Mouse (Mus musculus) G1E (cell line): Measurements from ENCODE around the gene Gm7982. TPM values are rescaled to one million over a fixed set of nuclear protein-coding genes. Genes with fewer than 3 reads are reported as not detected.
"Not testable (repeated sequence)": the region's sequence is repeated elsewhere in the genome, so short reads cannot be mapped to it uniquely, and the experiment has no call there.

ENCODE experiments used
- ATAC-seq: 2 replicates; pipeline ENCODE4 v1.8.0; 2016; ENCODE audit warnings: mild to moderate bottlenecking; ENCODE audit not compliant: insufficient number of reproducible peaks, poor library complexity, low FRiP score, severe bottlenecking; ENCODE audit errors: extremely low read depth
- DNase-seq: peaks from one replicate; pipeline ENCODE4 v3.0.0; 2012; ENCODE audit warnings: low spot score
- H3K27me3 ChIP-seq: 2 replicates; pipeline ENCODE4 v1.6.1; 2012; ENCODE audit warnings: mild to moderate bottlenecking, low read length, inconsistent platforms; ENCODE audit not compliant: insufficient read depth
- H3K36me3 ChIP-seq: replicated peaks from 2 replicates; pipeline ENCODE3; 2012; ENCODE audit warnings: mild to moderate bottlenecking, inconsistent platforms
- H3K4me1 ChIP-seq: 2 replicates; pipeline ENCODE4 v1.6.1; 2012; ENCODE audit warnings: low read depth, low read length, inconsistent platforms, mixed read lengths; ENCODE audit not compliant: insufficient read depth
- H3K4me3 ChIP-seq: 2 replicates; pipeline ENCODE4 v1.5.1; 2012; ENCODE audit warnings: low read depth, mild to moderate bottlenecking, inconsistent platforms, low read length, moderate library complexity, mixed read lengths
- H3K9me3 ChIP-seq: replicated peaks from 2 replicates; pipeline ENCODE4 v1.6.1; 2012; ENCODE audit warnings: inconsistent platforms
- polyA plus RNA-seq: library from polyadenylated mRNA; stranded (reverse); fragments of >175 nt; gene quantifications from 2 replicates; pipeline ENCODE4 v1.2.3, GENCODE M21; 2012
- total RNA-seq, 2 experiments: library from RNA; stranded (forward) in 1 of 2; stranded (reverse) in 1 of 2; fragments of 200-1000 nt in 1 of 2; fragments of >200 nt in 1 of 2; fragmentation: Nextera tagmentation in 1 of 2; gene quantifications; 2 replicates each; pipeline ENCODE4 v1.2.3; 2014 to 2017

Gene Gm7982
- total RNA-seq (2014; fragmentation: Nextera tagmentation) (not detected in 2 replicates), total RNA-seq (2017) (0.11 TPM in 1 of 2 replicates, not detected in the other), polyA plus RNA-seq (not detected in 2 replicates)

- not testable (repeated sequence) for H3K4me1 ChIP-seq, H3K27me3 ChIP-seq, DNase-seq, H3K36me3 ChIP-seq, H3K9me3 ChIP-seq, H3K4me3 ChIP-seq, ATAC-seq
Measured at GRCm38 (mm10) chr5:95741714-95742113, at the start of gene Gm7982. Gm7982 (plus strand) TSS chr5:95742014.

DNA sequence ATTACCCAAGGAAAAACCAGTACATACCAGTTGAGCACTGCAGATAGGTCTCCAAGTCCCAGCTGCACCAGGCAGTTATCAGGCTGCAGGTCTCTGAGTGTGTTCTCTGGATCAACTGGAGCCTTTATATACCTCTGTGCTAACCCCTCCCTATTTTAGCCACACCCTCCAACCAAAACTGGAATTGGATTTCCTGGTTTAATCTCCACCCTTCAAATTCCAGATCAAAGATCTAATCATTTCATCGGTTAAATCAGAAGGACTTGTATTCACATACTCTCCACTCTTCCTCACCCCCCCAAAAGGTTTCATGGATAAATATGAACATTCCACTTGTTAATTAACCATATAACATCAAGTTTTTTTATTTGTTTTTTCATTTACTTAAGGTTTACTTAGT lies 5.7 kb upstream of the Gm7982 start, which contains the start of gene Gm7978:
Gene Gm7978, minus strand, starts transcription at position 101 of the 400 bp plus-strand sequence.
- H3K9me3 ChIP-seq, ATAC-seq, H3K4me3 ChIP-seq, H3K4me1 ChIP-seq, H3K36me3 ChIP-seq, H3K27me3 ChIP-seq, DNase-seq: not testable (repeated sequence)

DNA sequence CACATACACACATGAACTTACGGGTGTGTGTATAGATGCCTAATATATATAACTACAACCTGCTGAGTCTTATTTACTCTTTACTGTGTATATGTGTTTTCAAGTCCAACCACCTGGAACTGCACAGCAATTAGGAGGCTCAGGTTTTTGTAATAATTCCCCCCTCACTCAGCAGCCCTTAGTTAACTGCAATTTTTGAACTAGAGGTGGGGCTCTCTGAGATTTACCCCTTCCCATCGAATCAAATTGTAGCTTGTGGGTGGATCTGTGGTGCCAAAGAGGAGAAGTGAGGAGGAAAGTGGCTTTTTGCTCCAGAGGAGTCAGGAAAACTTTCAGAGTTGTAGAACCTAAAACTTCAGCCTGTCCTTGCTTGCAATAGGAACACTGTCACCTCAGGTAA lies 33.9 kb downstream of the Gm7982 start, which contains the start of gene E330014E10Rik:
Gene E330014E10Rik, plus strand, starts transcription at position 301 of the 400 bp plus-strand sequence.
- not testable (repeated sequence) for DNase-seq, ATAC-seq, H3K9me3 ChIP-seq, H3K27me3 ChIP-seq, H3K36me3 ChIP-seq, H3K4me3 ChIP-seq, H3K4me1 ChIP-seq

Other genes with a start within 250 kb of the Gm7982 start
- not detected in 2 replicates for gene Gm3286, start 231.3 kb upstream of the Gm7982 start, total RNA-seq (2014; fragmentation: Nextera tagmentation)
- 0.38 TPM in 1 of 2 replicates, not detected in the other for gene Gm3286, start 231.3 kb upstream of the Gm7982 start, total RNA-seq (2017)
- gene Gm3286, start 231.3 kb upstream of the Gm7982 start, polyA plus RNA-seq = not detected in 2 replicates
- gene Gm7971, start 147.1 kb upstream of the Gm7982 start, total RNA-seq (2014; fragmentation: Nextera tagmentation) = not detected in 2 replicates
- gene Gm7971, start 147.1 kb upstream of the Gm7982 start, total RNA-seq (2017) = 0.22 TPM in 1 of 2 replicates, not detected in the other
- not detected in 2 replicates for gene Gm7971, start 147.1 kb upstream of the Gm7982 start, polyA plus RNA-seq
- not detected in 2 replicates for gene Gm7978, start 5.8 kb upstream of the Gm7982 start, total RNA-seq (2014; fragmentation: Nextera tagmentation)
- 0.05 TPM in 1 of 2 replicates, not detected in the other for gene Gm7978, start 5.8 kb upstream of the Gm7982 start, total RNA-seq (2017)
- gene Gm7978, start 5.8 kb upstream of the Gm7982 start, polyA plus RNA-seq = not detected in 2 replicates
- not detected in 2 replicates for gene E330014E10Rik, start 34.0 kb downstream of the Gm7982 start, total RNA-seq (2014; fragmentation: Nextera tagmentation)
- not detected in 2 replicates for gene E330014E10Rik, start 34.0 kb downstream of the Gm7982 start, total RNA-seq (2017)
- gene E330014E10Rik, start 34.0 kb downstream of the Gm7982 start, polyA plus RNA-seq = not detected in 2 replicates
- gene Cxcl13, start 214.9 kb downstream of the Gm7982 start, total RNA-seq (2014; fragmentation: Nextera tagmentation) = not detected in 2 replicates
- not detected in 2 replicates for gene Cxcl13, start 214.9 kb downstream of the Gm7982 start, total RNA-seq (2017)
- gene Cxcl13, start 214.9 kb downstream of the Gm7982 start, polyA plus RNA-seq = not detected in 2 replicates